Mouse (Mus musculus): ENCODE data around the gene Tbx18. TPM values are rescaled to one million over a fixed set of nuclear protein-coding genes. Genes with fewer than 3 reads are reported as not detected.

The Tbx18 gene
- total RNA-seq, 2 experiments from 2014 or later, result not detected

- ATAC-seq (replicated peaks; ENCODE audit: poor library complexity, severe bottlenecking), result no peak
Measured at GRCm38 (mm10) chr9:87727155-87727953, 3.7 kb downstream of the Tbx18 start.

- no peak for ATAC-seq (replicated peaks; ENCODE audit: poor library complexity, severe bottlenecking)
Measured at GRCm38 (mm10) chr9:87721793-87722192, 9.3 kb downstream of the Tbx18 start.

- no peak for ATAC-seq (replicated peaks; ENCODE audit: poor library complexity, severe bottlenecking)
Measured at GRCm38 (mm10) chr9:87710360-87710759, 20.7 kb downstream of the Tbx18 start.

- peak; percentile 85 for ATAC-seq (replicated peaks; ENCODE audit: poor library complexity, severe bottlenecking)
Measured at GRCm38 (mm10) chr9:87708151-87708550, 22.9 kb downstream of the Tbx18 start.

GRCm38 (mm10) chr9:87702267-87702666, 28.8 kb downstream of the Tbx18 start:
- ATAC-seq (replicated peaks; ENCODE audit: poor library complexity, severe bottlenecking), result no peak

GRCm38 (mm10) chr9:87686981-87687380, 44.1 kb downstream of the Tbx18 start:
- no peak for ATAC-seq (replicated peaks; ENCODE audit: poor library complexity, severe bottlenecking)

- no peak for ATAC-seq (replicated peaks; ENCODE audit: poor library complexity, severe bottlenecking)
Measured at GRCm38 (mm10) chr9:87682247-87682646, 48.8 kb downstream of the Tbx18 start.
